ENCODE assay signal across 21 mouse cellular contexts in the genomic region with DNA sequence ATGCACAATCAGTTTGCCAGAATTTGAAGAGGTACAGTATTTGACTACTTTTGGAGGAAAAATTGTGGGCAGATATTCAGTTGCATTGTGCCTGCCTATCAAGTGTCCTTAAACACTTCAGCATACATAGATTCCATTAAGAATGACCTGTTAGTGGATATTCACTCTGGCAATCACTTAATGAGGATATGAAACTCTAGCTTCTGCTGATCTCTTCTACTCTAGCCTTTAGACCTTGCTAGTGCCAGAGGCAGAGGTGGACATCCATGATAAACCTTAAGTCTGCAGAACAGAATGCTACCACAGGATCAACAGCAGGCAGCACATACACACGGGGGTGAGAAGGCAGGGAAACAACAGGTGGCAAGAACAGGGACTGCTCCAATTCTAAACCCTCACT.
A peak's percentile ranks its signal among the peaks of the same experiment; 100 is the strongest.
DNase-seq lines count a peak whose midpoint lies in the region; ATAC-seq lines count a peak whose summit lies in the region.
"Had no signal": no experiment of that assay in that cellular context is flagged by ENCODE, and none has a peak within 500 bp of the region (broad histone marks: within the 10 kb centered on the region; RNA-seq: fewer than 3 reads in every experiment).

No protein-coding gene starts in this region.

- no peak overlapping the region for H3K9ac ChIP-seq in heart, embryonic 12.5 days
- H3K9ac ChIP-seq in kidney, embryonic 15.5 days, result no peak overlapping the region

- DNase-seq in heart, adult 11 months, result peak; percentile 31
- DNase-seq in cerebellum, postnatal 25 days, result no peak
- DNase-seq: adrenal gland, adult 2 months; adrenal gland, adult 8-10 months; adrenal gland, postnatal 10 days; adrenal gland, postnatal 14 days; adrenal gland, postnatal 25 days; adrenal gland, postnatal 36 days; B cell, adult 2 months; cerebellum, adult 11 months; cerebellum, adult 11-12 months; cerebellum, adult 18-20 months had no signal

- no peak overlapping the region for H3K4me3 ChIP-seq in heart, embryonic 12.5 days
- no peak overlapping the region for H3K4me3 ChIP-seq in kidney, embryonic 15.5 days (replicated peaks)

- no peak overlapping the region for H3K4me2 ChIP-seq in heart, embryonic 12.5 days
- H3K4me2 ChIP-seq in kidney, embryonic 15.5 days, result no peak overlapping the region

- no peaks in the 10 kb centered on the region for H3K9me3 ChIP-seq in heart, embryonic 12.5 days (replicated peaks)
- H3K9me3 ChIP-seq in kidney, embryonic 15.5 days (replicated peaks), result no peaks in the 10 kb centered on the region
- H3K9me3 ChIP-seq: G1E had no signal

- no peaks in the 10 kb centered on the region for H3K36me3 ChIP-seq in heart, embryonic 12.5 days
- no peaks in the 10 kb centered on the region for H3K36me3 ChIP-seq in kidney, embryonic 15.5 days
- H3K36me3 ChIP-seq: G1E had no signal

- no peaks in the 10 kb centered on the region for H3K4me1 ChIP-seq in heart, embryonic 12.5 days (replicated peaks)
- H3K4me1 ChIP-seq in kidney, embryonic 15.5 days, result no peaks in the 10 kb centered on the region

- WGBS in heart, embryonic 12.5 days, result 67% methylated on average over 1 of the region's 1 CpGs
- 74% methylated on average over 1 of the region's 1 CpGs for WGBS in kidney, embryonic 15.5 days

- no peak overlapping the region for H3K27ac ChIP-seq in heart, embryonic 12.5 days (ENCODE audit: poor library complexity, severe bottlenecking)
- no peak overlapping the region for H3K27ac ChIP-seq in kidney, embryonic 15.5 days

- no peaks in the 10 kb centered on the region for H3K27me3 ChIP-seq in heart, embryonic 12.5 days (replicated peaks)
- no peaks in the 10 kb centered on the region for H3K27me3 ChIP-seq in kidney, embryonic 15.5 days
- H3K27me3 ChIP-seq: CH12.LX, Patski had no signal

- ATAC-seq in heart, embryonic 12.5 days (ENCODE audit: insufficient number of reproducible peaks, low FRiP score), result no peak
- peak; percentile 52 for ATAC-seq in granulocyte monocyte progenitor cell, adult 5-6 weeks (replicated peaks; ENCODE audit: poor library complexity, severe bottlenecking)
- ATAC-seq in megakaryocyte, adult 5-6 weeks (ENCODE audit: poor library complexity, severe bottlenecking), result peak; percentile 56
- no peak for ATAC-seq in kidney, embryonic 15.5 days (replicated peaks; ENCODE audit: low FRiP score)
- ATAC-seq: activated CD4-positive, CD25-positive, alpha-beta regulatory T cell, adult 4 months; CD4-positive, CD25-positive, alpha-beta regulatory T cell, adult 4 months; Patski had no signal

Comparison
In these comparisons a context has a peak if more than half of its experiments do, and no peak if none do; other contexts are left out.
1. ATAC-seq: peak in granulocyte monocyte progenitor cell, adult 5-6 weeks (single experiment) and megakaryocyte, adult 5-6 weeks (single experiment); none in heart, embryonic 12.5 days (single experiment) and kidney, embryonic 15.5 days (single experiment).